Mouse (Mus musculus) urinary bladder, postnatal 10 days (tissue): ENCODE data around the gene Mlycd.

Experiments
- DNase-seq: peaks from one replicate; pipeline ENCODE4 v3.0.0; 2022; ENCODE audit warnings: low spot score

Gene Mlycd

GRCm38 (mm10) chr8:119433582-119434174, 39.0 kb downstream of the Mlycd start, which contains the start of gene Osgin1:
Gene Osgin1 (plus strand): TSS chr8:119434124.
- no peak for DNase-seq

GRCm38 (mm10) chr8:119434569-119434968, 39.9 kb downstream of the Mlycd start:
- no peak for DNase-seq

- DNase-seq, result no peak
Measured at GRCm38 (mm10) chr8:119435527-119435926, 40.8 kb downstream of the Mlycd start.

GRCm38 (mm10) chr8:119436331-119436730, 41.7 kb downstream of the Mlycd start:
- DNase-seq, result no peak

- DNase-seq, result peak; percentile 67
Measured at GRCm38 (mm10) chr8:119436933-119437332, 42.3 kb downstream of the Mlycd start.

GRCm38 (mm10) chr8:119437506-119437905, 42.8 kb downstream of the Mlycd start:
- DNase-seq, result no peak

GRCm38 (mm10) chr8:119438876-119439275, 44.2 kb downstream of the Mlycd start:
- DNase-seq, result no peak

- no peak for DNase-seq
Measured at GRCm38 (mm10) chr8:119439424-119439823, 44.7 kb downstream of the Mlycd start.

- no peak for DNase-seq
Measured at GRCm38 (mm10) chr8:119439893-119440249, 45.2 kb downstream of the Mlycd start.

- no peak for DNase-seq
Measured at GRCm38 (mm10) chr8:119440250-119440951, 45.7 kb downstream of the Mlycd start.

GRCm38 (mm10) chr8:119440952-119441270, 46.2 kb downstream of the Mlycd start:
- no peak for DNase-seq

- no peak for DNase-seq
Measured at GRCm38 (mm10) chr8:119442013-119442412, 47.3 kb downstream of the Mlycd start.

- no peak for DNase-seq
Measured at GRCm38 (mm10) chr8:119442970-119443369, 48.3 kb downstream of the Mlycd start.

GRCm38 (mm10) chr8:119446211-119446989, 51.7 kb downstream of the Mlycd start, which contains the start of gene Necab2:
Gene Necab2 (plus strand): TSS chr8:119446719.
- peak; percentile 54 for DNase-seq

GRCm38 (mm10) chr8:119446990-119447780, 52.5 kb downstream of the Mlycd start:
- no peak for DNase-seq

GRCm38 (mm10) chr8:119447781-119448170, 53.1 kb downstream of the Mlycd start:
- DNase-seq, result no peak

- no peak for DNase-seq
Measured at GRCm38 (mm10) chr8:119449627-119450026, 54.9 kb downstream of the Mlycd start.

- DNase-seq, result no peak
Measured at GRCm38 (mm10) chr8:119451131-119451530, 56.5 kb downstream of the Mlycd start.

- DNase-seq, result no peak
Measured at GRCm38 (mm10) chr8:119452919-119453318, 58.2 kb downstream of the Mlycd start.

- no peak for DNase-seq
Measured at GRCm38 (mm10) chr8:119456045-119456444, 61.4 kb downstream of the Mlycd start.

GRCm38 (mm10) chr8:119459724-119460123, 65.0 kb downstream of the Mlycd start:
- no peak for DNase-seq
